Mouse (Mus musculus): ENCODE measurements around the gene Dynll2. TPM values are rescaled to one million over a fixed set of nuclear protein-coding genes. Genes with fewer than 3 reads are reported as not detected.
"Not testable (repeated sequence)": the region's sequence is repeated elsewhere in the genome, so short reads cannot be mapped to it uniquely, and the experiment has no call there.

Dynll2 gene
- total RNA-seq, 2 experiments from 2014 or later: 539 to 592 TPM

- intact Hi-C loops (cut with DNase I): no loop called here
- no peak for DNase-seq (ENCODE audit: low spot score in 2 of 2)
Measured at GRCm38 (mm10) chr11:88002738-88003137, 15.4 kb upstream of the Dynll2 start.

GRCm38 (mm10) chr11:87999751-88000150 is 12.4 kb upstream of the Dynll2 start:
- intact Hi-C loops (cut with DNase I): no loop called here
- DNase-seq (ENCODE audit: low spot score in 2 of 2): no peak

- intact Hi-C loops (cut with DNase I): no loop called here
- no peak for DNase-seq (ENCODE audit: low spot score in 2 of 2)
Measured at GRCm38 (mm10) chr11:87991806-87992205, 4.5 kb upstream of the Dynll2 start.

- intact Hi-C loops (cut with DNase I): loop anchor here (1.0 kb wide), 2 partner anchors 40 to 59 kb away; partner anchors contain the start of gene Srsf1
- no peak for DNase-seq (ENCODE audit: low spot score in 2 of 2)
Measured at GRCm38 (mm10) chr11:87987861-87988260, 528 bp upstream of the Dynll2 start.

GRCm38 (mm10) chr11:87986141-87986741 is 1.1 kb downstream of the Dynll2 start:
- DNase-seq (ENCODE audit: low spot score in 2 of 2): peak; percentile 42 to 49
- intact Hi-C loops (cut with DNase I): no loop called here

GRCm38 (mm10) chr11:87985643-87986042 is 1.7 kb downstream of the Dynll2 start:
- intact Hi-C loops (cut with DNase I): no loop called here
- DNase-seq (ENCODE audit: low spot score in 2 of 2): no peak

- intact Hi-C loops (cut with DNase I): no loop called here
- no peak for DNase-seq (ENCODE audit: low spot score in 2 of 2)
Measured at GRCm38 (mm10) chr11:87984571-87984970, 2.8 kb downstream of the Dynll2 start.

- no peak for DNase-seq (ENCODE audit: low spot score in 2 of 2)
- intact Hi-C loops (cut with DNase I): no loop called here
Measured at GRCm38 (mm10) chr11:87978905-87979304, 8.4 kb downstream of the Dynll2 start.

GRCm38 (mm10) chr11:87977021-87977420 is 10.3 kb downstream of the Dynll2 start:
- intact Hi-C loops (cut with DNase I); DNase-seq (ENCODE audit: low spot score in 2 of 2): not testable (repeated sequence)

- intact Hi-C loops (cut with DNase I): no loop called here
- peak; percentile 40 to 57 for DNase-seq (ENCODE audit: low spot score in 2 of 2)
Measured at GRCm38 (mm10) chr11:87974477-87975181, 12.7 kb downstream of the Dynll2 start.

GRCm38 (mm10) chr11:87973559-87974305 is 13.6 kb downstream of the Dynll2 start:
- intact Hi-C loops (cut with DNase I): no loop called here
- no peak for DNase-seq (ENCODE audit: low spot score in 2 of 2)

- intact Hi-C loops (cut with DNase I): no loop called here
- no peak for DNase-seq (ENCODE audit: low spot score in 2 of 2)
Measured at GRCm38 (mm10) chr11:87972829-87973228, 14.5 kb downstream of the Dynll2 start.

GRCm38 (mm10) chr11:87968356-87969122 is 18.8 kb downstream of the Dynll2 start:
- DNase-seq (ENCODE audit: low spot score in 2 of 2): no peak
- intact Hi-C loops (cut with DNase I): loop anchor here (5.0 kb wide), 2 partner anchors 229 to 854 kb away; no protein-coding TSS in a partner anchor

- peak; percentile 75 to 79 for DNase-seq (ENCODE audit: low spot score in 2 of 2)
- intact Hi-C loops (cut with DNase I): loop anchor here (5.0 kb wide), 2 partner anchors 230 to 855 kb away; no protein-coding TSS in a partner anchor
Measured at GRCm38 (mm10) chr11:87967692-87968289, 19.5 kb downstream of the Dynll2 start.

GRCm38 (mm10) chr11:87966214-87966613 is 21.1 kb downstream of the Dynll2 start:
- no peak for DNase-seq (ENCODE audit: low spot score in 2 of 2)
- intact Hi-C loops (cut with DNase I): loop anchor here (5.0 kb wide), 2 partner anchors 231 to 856 kb away; no protein-coding TSS in a partner anchor

- intact Hi-C loops (cut with DNase I): loop anchor here (5.0 kb wide), 2 partner anchors 232 to 857 kb away; no protein-coding TSS in a partner anchor
Measured at GRCm38 (mm10) chr11:87965293-87965692, 22.0 kb downstream of the Dynll2 start.

GRCm38 (mm10) chr11:87957066-87957465 is 30.3 kb downstream of the Dynll2 start:
- no peak for DNase-seq (ENCODE audit: low spot score in 2 of 2)
- intact Hi-C loops (cut with DNase I): loop anchor here (5.0 kb wide), 1 partner anchor 155 kb away; no protein-coding TSS in a partner anchor

More at GRCm38 (mm10) chr11:87965293-87965692, 22.0 kb downstream of the Dynll2 start:
- DNase-seq (ENCODE audit: low spot score in 2 of 2): no peak

- intact Hi-C loops (cut with DNase I): loop anchor here (5.0 kb wide), 1 partner anchor 153 kb away; no protein-coding TSS in a partner anchor
- DNase-seq (ENCODE audit: low spot score in 2 of 2): no peak
Measured at GRCm38 (mm10) chr11:87955144-87955543, 32.2 kb downstream of the Dynll2 start.

GRCm38 (mm10) chr11:87949990-87950389 is 37.3 kb downstream of the Dynll2 start:
- no peak for DNase-seq (ENCODE audit: low spot score in 2 of 2)
- intact Hi-C loops (cut with DNase I): loop anchor here (5.0 kb wide), 1 partner anchor 83 kb away; no protein-coding TSS in a partner anchor
